Mouse (Mus musculus): ENCODE measurements around the gene Vps51. TPM values are rescaled to one million over a fixed set of nuclear protein-coding genes. Genes with fewer than 3 reads are reported as not detected.
A peak's percentile ranks its signal among the peaks of the same experiment; 100 is the strongest.

Gene Vps51
- total RNA-seq, 2 experiments from 2014 or later, result 83.9 to 87.0 TPM

GRCm38 (mm10) chr19:6028991-6029390 lies 48.0 kb downstream of the Vps51 start:
- no peak for DNase-seq (ENCODE audit: low spot score in 2 of 2)
- intact Hi-C loops (cut with DNase I), result no loop called here

GRCm38 (mm10) chr19:6023930-6024329 lies 53.1 kb downstream of the Vps51 start:
- intact Hi-C loops (cut with DNase I), result no loop called here
- DNase-seq (ENCODE audit: low spot score in 2 of 2), result no peak

- intact Hi-C loops (cut with DNase I), result no loop called here
These were observed 54.0 kb downstream of the Vps51 start for GRCm38 (mm10) chr19:6023059-6023458.

DNA sequence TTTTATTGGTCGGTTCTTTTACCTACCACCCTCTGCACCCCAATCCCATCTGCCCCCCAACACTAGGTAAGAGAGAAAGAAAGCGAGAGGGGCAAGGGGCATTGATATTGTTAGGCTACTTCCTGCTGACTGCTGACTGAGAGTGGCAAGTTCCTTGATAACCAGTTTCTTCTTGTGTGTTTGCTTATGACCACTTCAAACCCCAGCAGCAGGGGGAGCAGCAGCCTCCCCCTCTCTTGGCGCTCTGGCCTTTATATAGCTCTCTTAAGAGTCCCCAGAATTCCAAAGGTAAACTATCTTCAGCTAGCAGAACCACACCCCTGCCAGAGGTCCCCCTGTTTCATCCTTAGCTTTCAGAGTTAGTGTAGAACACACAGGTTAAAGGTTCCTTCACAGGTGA lies 56.8 kb downstream of the Vps51 start:
- no peak for DNase-seq (ENCODE audit: low spot score in 2 of 2)
- intact Hi-C loops (cut with DNase I), result no loop called here

More at GRCm38 (mm10) chr19:6023059-6023458, 54.0 kb downstream of the Vps51 start:
- DNase-seq (ENCODE audit: low spot score in 2 of 2), result no peak

- intact Hi-C loops (cut with DNase I), result loop anchor here (1.0 to 5.0 kb wide), 2 partner anchors 53 to 96 kb away; partner anchors contain the start of gene Cdc42ep2
- peak; percentile 76 to 78 for DNase-seq (ENCODE audit: low spot score in 2 of 2)
These were observed 58.6 kb downstream of the Vps51 start for GRCm38 (mm10) chr19:6018142-6019089.

Small RNA genes within 50 kb of the gene (microRNA-seq; reads per million reads assigned to microRNA genes)
- gene Mir6988, result 2.8 reads per million, percentile 5 among the genes with 10 or more reads in this experiment

Other genes starting within 250 kb of the Vps51 start
- gene Frmd8, start 202.0 kb downstream of the Vps51 start, total RNA-seq (2021), result 10 to 100 TPM; 11.6 to 13.3 TPM
- 1 to 10 TPM; 3.0 to 4.1 TPM for gene Slc25a45, start 199.4 kb downstream of the Vps51 start, total RNA-seq (2021)
- gene Tigd3, start 183.1 kb downstream of the Vps51 start, total RNA-seq (2021), result 1 to 10 TPM; 4.3 to 4.5 TPM
- 10 to 100 TPM; 77.5 to 96.5 TPM for gene Dpf2, start 164.2 kb downstream of the Vps51 start, total RNA-seq (2021)
- gene Cdc42ep2, start 152.4 kb downstream of the Vps51 start, total RNA-seq (2021), result 1 to 10 TPM; 5.5 to 8.3 TPM
- gene Pola2, start 113.0 kb downstream of the Vps51 start, total RNA-seq (2021), result 1 to 10 TPM; 4.6 to 5.5 TPM
- gene Slc22a20, start 91.1 kb downstream of the Vps51 start, total RNA-seq (2021), result not detected
- 10 to 100 TPM; 19.6 to 20.9 TPM for gene Capn1, start 61.3 kb downstream of the Vps51 start, total RNA-seq (2021)
- gene Syvn1, start 30.7 kb downstream of the Vps51 start, total RNA-seq (2021), result 10 to 100 TPM; 40.8 to 51.8 TPM
- 10 to 100 TPM; 40.5 to 45.1 TPM for gene Mrpl49, start 19.4 kb downstream of the Vps51 start, total RNA-seq (2021)
- 100 to 1,000 TPM; 637 to 694 TPM for gene Fau, start 19.4 kb downstream of the Vps51 start, total RNA-seq (2021)
- gene Znhit2, start 16.0 kb downstream of the Vps51 start, total RNA-seq (2021), result 10 to 100 TPM; 35.5 to 40.7 TPM
- gene Tm7sf2, start 8.9 kb downstream of the Vps51 start, total RNA-seq (2021), result 10 to 100 TPM; 28.2 to 29.1 TPM
- not detected for gene Tmem262, start 2.8 kb upstream of the Vps51 start, total RNA-seq (2021)
- gene Gm28374, start 5.0 kb upstream of the Vps51 start, total RNA-seq (2021), result under 1 TPM; 0.72 to 0.84 TPM
- 10 to 100 TPM; 36.9 to 41.3 TPM for gene Zfpl1, start 7.7 kb upstream of the Vps51 start, total RNA-seq (2021)
- gene Cdca5, start 7.8 kb upstream of the Vps51 start, total RNA-seq (2021), result not detected
- gene AC131692.1, start 17.2 kb upstream of the Vps51 start, total RNA-seq (2021), result not detected
- under 1 TPM in 1 of 2 experiments, not detected in 1; 0.20 TPM for gene Naaladl1, start 28.6 kb upstream of the Vps51 start, total RNA-seq (2021)
- 10 to 100 TPM; 18.3 to 27.5 TPM for gene Sac3d1, start 41.4 kb upstream of the Vps51 start, total RNA-seq (2021)
- 10 to 100 TPM; 43.7 to 43.8 TPM for gene Snx15, start 51.1 kb upstream of the Vps51 start, total RNA-seq (2021)
- gene Batf2, start 63.8 kb upstream of the Vps51 start, total RNA-seq (2021), result under 1 TPM; 0.30 to 0.72 TPM
- gene Arl2, start 64.3 kb upstream of the Vps51 start, total RNA-seq (2021), result 10 to 100 TPM; 73.3 to 87.5 TPM
- gene Majin, start 107.2 kb upstream of the Vps51 start, total RNA-seq (2021), result under 1 TPM in 1 of 2 experiments, not detected in 1; 0.32 TPM
- gene Gpha2, start 149.1 kb upstream of the Vps51 start, total RNA-seq (2021), result not detected
- 100 to 1,000 TPM; 160 to 173 TPM for gene Ppp2r5b, start 158.6 kb upstream of the Vps51 start, total RNA-seq (2021)
- 10 to 100 TPM; 32.3 to 39.4 TPM for gene Atg2a, start 164.4 kb upstream of the Vps51 start, total RNA-seq (2021)
- 10 to 100 TPM; 38.2 to 42.2 TPM for gene Ehd1, start 199.5 kb upstream of the Vps51 start, total RNA-seq (2021)
- 1 to 10 TPM; 3.3 to 3.4 TPM for gene Cdc42bpg, start 229.2 kb upstream of the Vps51 start, total RNA-seq (2021)

All from left cerebral cortex, postnatal 36 days (tissue).